Mouse (Mus musculus) CH12.LX (cell line): ENCODE measurements around the gene 5830473C10Rik.

Experiments used
- CTCF ChIP-seq, 2 experiments: IDR thresholded peaks in 1 of 2; conservative IDR thresholded peaks in 1 of 2; 2 replicates each; pipeline ENCODE4 v1.5.1; 2011 to 2012; ENCODE audit warnings: low read depth in 2 of 2, low read length in 2 of 2, improper control_type of control experiment in 1 of 2, inconsistent platforms in 1 of 2, mild to moderate bottlenecking in 1 of 2, moderate library complexity in 1 of 2
- E2F4 ChIP-seq: IDR thresholded peaks from 2 replicates; pipeline ENCODE4 v1.6.1; 2011; ENCODE audit warnings: low read depth, low read length, improper control_type of control experiment; ENCODE audit not compliant: insufficient replicate concordance
- JUN ChIP-seq: IDR thresholded peaks from 2 replicates; pipeline ENCODE4 v1.6.1; 2011; ENCODE audit warnings: low read depth, mild to moderate bottlenecking, low read length, improper control_type of control experiment, moderate library complexity; ENCODE audit not compliant: insufficient read depth
- MAFK ChIP-seq: IDR thresholded peaks from 2 replicates; pipeline ENCODE4 v1.6.1; 2011; ENCODE audit warnings: low read length, improper control_type of control experiment; ENCODE audit not compliant: insufficient replicate concordance
- MAX ChIP-seq: IDR thresholded peaks from 2 replicates; pipeline ENCODE4 v1.6.1; 2011; ENCODE audit warnings: low read length, improper control_type of control experiment
- MAZ ChIP-seq: IDR thresholded peaks from 2 replicates; pipeline ENCODE4 v1.6.1; 2012; ENCODE audit warnings: low read depth, mild to moderate bottlenecking, inconsistent platforms, low read length, improper control_type of control experiment, moderate library complexity
- MEF2A ChIP-seq: IDR thresholded peaks from 2 replicates; pipeline ENCODE4 v1.6.1; 2014; ENCODE audit warnings: low read depth, mild to moderate bottlenecking, inconsistent platforms, low read length, improper control_type of control experiment, borderline replicate concordance
- NELFE ChIP-seq: IDR thresholded peaks from 2 replicates; pipeline ENCODE4 v1.6.1; 2011; ENCODE audit warnings: low read depth, low read length, improper control_type of control experiment
- POLR2A ChIP-seq: IDR thresholded peaks from 2 replicates; pipeline ENCODE4 v1.6.1; 2011; ENCODE audit warnings: low read depth, mild to moderate bottlenecking, improper control_type of control experiment, low read length
- POLR2AphosphoS2 ChIP-seq: IDR thresholded peaks from 2 replicates; pipeline ENCODE4 v1.6.1; 2011; ENCODE audit warnings: low read depth, low read length, improper control_type of control experiment
- RCOR1 ChIP-seq: conservative IDR thresholded peaks from 2 replicates; pipeline ENCODE4 v1.6.1; 2012; ENCODE audit warnings: low read depth, mild to moderate bottlenecking, inconsistent platforms, low read length, improper control_type of control experiment
- USF1 ChIP-seq: IDR thresholded peaks from 2 replicates; pipeline ENCODE4 v1.6.1; 2014; ENCODE audit warnings: low read depth, mild to moderate bottlenecking, inconsistent platforms, low read length, improper control_type of control experiment
- ZC3H11A ChIP-seq: IDR thresholded peaks from 2 replicates; pipeline ENCODE4 v1.6.1; 2012; ENCODE audit warnings: low read depth, mild to moderate bottlenecking, inconsistent platforms, low read length, improper control_type of control experiment
- ZNF384 ChIP-seq: IDR thresholded peaks from 2 replicates; pipeline ENCODE4 v1.6.1; 2012; ENCODE audit warnings: low read depth, low read length, improper control_type of control experiment, inconsistent platforms

GRCm38 (mm10) chr5:90590676-90591075, 29.8 kb downstream of the 5830473C10Rik start:
- TF ChIP-seq CTCF (conservative IDR thresholded peaks at IDR 0.05 in 1 of 2, IDR thresholded peaks at IDR 0.05 in 1 of 2; ENCODE audit: low read depth in 2 of 2, low read length in 2 of 2) (no peak), MAFK (no peak), ZC3H11A (no peak), MEF2A (no peak), E2F4 (no peak), MAZ (no peak), USF1 (no peak), JUN (no peak), MAX (no peak), POLR2A (no peak), ZNF384 (no peak), POLR2AphosphoS2 (no peak), NELFE (no peak), RCOR1 (no peak)
